Mouse (Mus musculus): ENCODE results near the gene Ring1. TPM values are rescaled to one million over a fixed set of nuclear protein-coding genes. Genes with fewer than 3 reads are reported as not detected.
"Not testable (repeated sequence)": the region's sequence is repeated elsewhere in the genome, so short reads cannot be mapped to it uniquely, and the experiment has no call there.

Ring1 gene
- polyA plus RNA-seq, 1 experiment = 66.4 TPM

- Histone ChIP-seq H3K4me1 (ENCODE audit: control insufficient read depth, insufficient read depth, low read length) (0 out of 2 replicates have a peak, but pooled peaks cover 2% of the 10 kb centered on the region), H3K27me3 (ENCODE audit: control insufficient read depth, insufficient read depth, low read length) (peaks cover 3% of the 10 kb centered on the region), H3K27ac (ENCODE audit: insufficient read depth, low read length) (no peak overlapping the region), H3K4me3 (replicated peaks; ENCODE audit: insufficient read depth, low read depth, low read length) (peak overlapping the region; percentile 47)
- TF ChIP-seq CTCF (IDR thresholded peaks at IDR 0.05; ENCODE audit: borderline replicate concordance, insufficient read depth, low read depth, low read length) (no peak), POLR2A (IDR thresholded peaks at IDR 0.05; ENCODE audit: borderline replicate concordance, insufficient read depth, low read length) (no peak)
- WGBS = 2% methylated on average over 87 of the region's 87 CpGs
- DNase-seq = no peak
These were observed 24.9 kb downstream of the Ring1 start for GRCm38 (mm10) chr17:33999341-34000149.

- H3K27me3 ChIP-seq (ENCODE audit: control insufficient read depth, insufficient read depth, low read length); DNase-seq; H3K27ac ChIP-seq (ENCODE audit: insufficient read depth, low read length); H3K4me1 ChIP-seq (ENCODE audit: control insufficient read depth, insufficient read depth, low read length); H3K4me3 ChIP-seq (replicated peaks; ENCODE audit: insufficient read depth, low read depth, low read length): not testable (repeated sequence)
- WGBS = 56% methylated on average over 5 of the region's 5 CpGs
These were observed 25.8 kb downstream of the Ring1 start for GRCm38 (mm10) chr17:33998697-33999096.

DNA sequence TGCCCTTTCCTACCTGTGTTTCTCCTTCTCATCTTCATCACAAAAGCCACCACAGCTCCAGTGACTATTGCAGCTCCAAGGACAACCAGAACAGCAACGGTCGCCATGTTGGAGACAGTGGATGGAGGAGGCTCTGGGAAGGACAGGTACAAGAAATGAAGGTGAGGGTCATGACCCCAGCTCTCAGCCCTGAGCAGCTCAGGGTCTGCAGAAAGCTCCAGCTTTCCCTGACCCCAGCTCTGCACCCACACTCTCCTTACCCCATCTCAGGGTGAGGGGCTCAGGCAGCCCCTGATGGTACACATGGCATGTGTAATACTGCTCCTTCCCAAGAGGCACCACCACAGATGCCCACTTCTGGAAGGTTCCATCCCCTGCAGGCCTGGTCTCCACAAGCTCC, 27.5 kb downstream of the Ring1 start:
- WGBS = 93% methylated on average over 2 of the region's 2 CpGs
- not testable (repeated sequence) for DNase-seq; H3K27ac ChIP-seq (ENCODE audit: insufficient read depth, low read length); H3K27me3 ChIP-seq (ENCODE audit: control insufficient read depth, insufficient read depth, low read length); H3K4me1 ChIP-seq (ENCODE audit: control insufficient read depth, insufficient read depth, low read length); H3K4me3 ChIP-seq (replicated peaks; ENCODE audit: insufficient read depth, low read depth, low read length)

- 0 out of 2 replicates have a peak, but pooled peaks cover 2% of the 10 kb centered on the region for H3K4me1 ChIP-seq (ENCODE audit: control insufficient read depth, insufficient read depth, low read length)
- no peak for DNase-seq
- TF ChIP-seq CTCF (IDR thresholded peaks at IDR 0.05; ENCODE audit: borderline replicate concordance, insufficient read depth, low read depth, low read length) (no peak), POLR2A (IDR thresholded peaks at IDR 0.05; ENCODE audit: borderline replicate concordance, insufficient read depth, low read length) (no peak)
- no peak overlapping the region for H3K4me3 ChIP-seq (replicated peaks; ENCODE audit: insufficient read depth, low read depth, low read length)
- peaks cover 3% of the 10 kb centered on the region for H3K27me3 ChIP-seq (ENCODE audit: control insufficient read depth, insufficient read depth, low read length)
- WGBS = 73% methylated on average over 3 of the region's 3 CpGs
- no peak overlapping the region for H3K27ac ChIP-seq (ENCODE audit: insufficient read depth, low read length)
These were observed 28.8 kb downstream of the Ring1 start for GRCm38 (mm10) chr17:33995651-33996050.

DNA sequence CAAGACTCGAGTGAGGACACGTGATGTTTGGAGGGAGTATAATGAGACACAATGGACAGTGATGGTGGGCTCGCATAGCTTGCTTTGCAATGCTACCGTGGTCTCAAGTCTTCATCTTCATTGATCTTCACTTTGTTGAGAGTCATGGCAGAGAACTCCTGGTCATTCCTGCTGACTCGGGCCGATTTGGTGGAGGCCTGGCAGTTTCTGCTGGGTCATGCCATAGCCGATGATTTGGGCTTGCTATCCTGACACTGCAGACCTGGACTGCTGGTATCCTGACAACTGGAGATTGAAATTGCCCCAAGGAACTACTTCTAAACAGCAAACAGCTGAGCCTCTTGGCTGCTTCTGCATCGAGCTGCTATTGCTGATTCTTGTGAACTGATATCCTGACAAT, 29.5 kb downstream of the Ring1 start:
- Histone ChIP-seq H3K27ac (ENCODE audit: insufficient read depth, low read length) (no peak overlapping the region), H3K4me1 (ENCODE audit: control insufficient read depth, insufficient read depth, low read length) (0 out of 2 replicates have a peak, but pooled peaks cover 2% of the 10 kb centered on the region), H3K4me3 (replicated peaks; ENCODE audit: insufficient read depth, low read depth, low read length) (no peak overlapping the region), H3K27me3 (ENCODE audit: control insufficient read depth, insufficient read depth, low read length) (peaks cover 2% of the 10 kb centered on the region)
- TF ChIP-seq POLR2A (IDR thresholded peaks at IDR 0.05; ENCODE audit: borderline replicate concordance, insufficient read depth, low read length) (no peak), CTCF (IDR thresholded peaks at IDR 0.05; ENCODE audit: borderline replicate concordance, insufficient read depth, low read depth, low read length) (no peak)
- 90% methylated on average over 8 of the region's 8 CpGs for WGBS
- no peak for DNase-seq

DNA sequence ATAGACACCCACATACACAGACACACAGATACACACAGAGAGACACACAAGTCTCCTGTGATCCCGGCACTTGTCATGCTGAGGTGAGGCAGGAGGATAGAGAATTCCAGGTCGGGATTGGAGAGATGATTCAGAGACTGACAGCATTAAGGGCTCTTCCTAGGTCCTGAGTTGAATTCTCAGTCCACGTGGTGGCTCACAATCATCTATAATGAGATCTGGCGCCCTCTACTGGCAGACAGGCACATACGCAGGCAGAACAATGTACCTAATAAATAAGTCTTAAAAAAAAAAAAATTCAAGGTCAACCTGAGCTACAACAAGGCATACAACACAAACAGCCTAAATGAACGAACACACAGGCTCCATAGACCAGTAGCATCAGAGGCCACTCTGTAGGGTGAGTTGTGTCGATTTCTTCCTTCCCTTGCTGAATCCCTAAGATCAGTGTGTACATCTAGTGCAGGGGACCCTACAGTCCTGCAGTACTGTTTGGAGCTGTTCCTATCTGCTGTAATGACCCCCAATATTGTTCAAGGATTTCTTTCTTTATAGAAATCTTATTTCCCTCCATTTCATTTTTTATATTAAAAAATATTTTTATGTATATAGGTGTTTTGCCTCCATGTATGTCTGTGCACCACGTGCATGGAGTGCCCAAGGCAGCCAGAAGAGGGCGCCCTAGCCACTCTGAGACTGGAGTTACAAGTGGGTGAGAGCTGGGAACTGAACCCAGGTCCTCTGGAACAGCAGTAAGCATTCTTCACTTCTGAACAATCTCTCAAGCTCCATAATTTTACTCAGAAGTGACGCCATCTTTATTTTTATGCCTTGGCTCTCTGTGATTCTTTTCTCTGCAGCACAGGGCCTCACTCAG, 32.5 kb downstream of the Ring1 start:
- 30% methylated on average over 10 of the region's 10 CpGs for WGBS
- no peaks in the 10 kb centered on the region for H3K4me1 ChIP-seq (ENCODE audit: control insufficient read depth, insufficient read depth, low read length)
- TF ChIP-seq CTCF (IDR thresholded peaks at IDR 0.05; ENCODE audit: borderline replicate concordance, insufficient read depth, low read depth, low read length) = peak; percentile 75
- TF ChIP-seq POLR2A (IDR thresholded peaks at IDR 0.05; ENCODE audit: borderline replicate concordance, insufficient read depth, low read length) = no peak
- DNase-seq = peak; percentile 43 to 47
- no peak overlapping the region for H3K27ac ChIP-seq (ENCODE audit: insufficient read depth, low read length)
- no peaks in the 10 kb centered on the region for H3K27me3 ChIP-seq (ENCODE audit: control insufficient read depth, insufficient read depth, low read length)
- no peak overlapping the region for H3K4me3 ChIP-seq (replicated peaks; ENCODE audit: insufficient read depth, low read depth, low read length)

DNA sequence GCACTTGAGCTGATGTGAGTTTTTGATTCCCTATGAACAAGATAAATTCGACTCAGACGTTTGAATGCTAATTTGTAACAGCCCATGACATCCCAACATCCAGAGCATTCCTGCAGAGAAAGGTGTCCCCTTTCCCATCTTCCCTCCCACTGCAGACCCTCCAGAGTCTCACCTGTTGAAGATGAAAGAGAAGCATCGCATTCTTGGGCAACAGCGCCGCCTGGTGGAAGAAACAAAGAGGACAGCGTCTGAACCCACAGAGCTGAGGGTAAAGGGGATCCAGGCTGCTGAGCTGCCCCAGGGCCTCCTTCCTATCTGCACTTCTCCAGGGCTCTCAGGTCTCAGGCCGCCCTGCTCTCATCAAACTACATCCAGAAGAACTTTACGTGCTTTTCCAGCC, 42.3 kb downstream of the Ring1 start:
- peak; percentile 72 for TF ChIP-seq CTCF (IDR thresholded peaks at IDR 0.05; ENCODE audit: borderline replicate concordance, insufficient read depth, low read depth, low read length)
- peak; percentile 60 to 80 for DNase-seq
- not testable (repeated sequence) for H3K27ac ChIP-seq (ENCODE audit: insufficient read depth, low read length); H3K27me3 ChIP-seq (ENCODE audit: control insufficient read depth, insufficient read depth, low read length); H3K4me3 ChIP-seq (replicated peaks; ENCODE audit: insufficient read depth, low read depth, low read length)
- peaks cover 13% of the 10 kb centered on the region for H3K4me1 ChIP-seq (ENCODE audit: control insufficient read depth, insufficient read depth, low read length)
- 7% methylated on average over 8 of the region's 8 CpGs for WGBS
